Mouse (Mus musculus) kidney, postnatal 0 days (tissue): ENCODE measurements around the gene Numa1. TPM values are rescaled to one million over a fixed set of nuclear protein-coding genes. Genes with fewer than 3 reads are reported as not detected.

ENCODE experiments used
- ATAC-seq: fragments of 200-750 bp; cut with Nextera tagmentation; replicated peaks from 2 replicates; pipeline ENCODE4 v1.8.0; 2017; ENCODE audit warnings: low read depth, moderate number of reproducible peaks, moderate TSS enrichment, moderate library complexity; ENCODE audit not compliant: low FRiP score
- DNase-seq: peaks from one replicate; pipeline ENCODE4 v3.0.0-alpha.2; 2016; ENCODE audit warnings: low spot score
- H3K27ac ChIP-seq: fragments of 300-500 bp; sonication (generic); 2 replicates; pipeline ENCODE4 v1.5.1; 2014; ENCODE audit warnings: mild to moderate bottlenecking
- H3K27me3 ChIP-seq: fragments of 300-500 bp; sonication (generic); 2 replicates; pipeline ENCODE4 v1.6.1; 2014; ENCODE audit warnings: low read length, mixed read lengths; ENCODE audit not compliant: insufficient read depth
- H3K36me3 ChIP-seq: fragments of 300-500 bp; sonication (generic); 2 replicates; pipeline ENCODE4 v1.6.1; 2014; ENCODE audit warnings: low read length, mixed read lengths; ENCODE audit not compliant: insufficient read depth
- H3K4me1 ChIP-seq: fragments of 300-500 bp; sonication (generic); replicated peaks from 2 replicates; pipeline ENCODE4 v1.6.1; 2014; ENCODE audit warnings: antibody characterized with exemption, low read length, mixed read lengths; ENCODE audit not compliant: insufficient read depth
- H3K4me2 ChIP-seq: fragments of 300-500 bp; sonication (generic); 2 replicates; pipeline ENCODE4 v1.6.1; 2014; ENCODE audit warnings: mild to moderate bottlenecking, low read length, moderate library complexity, mixed read lengths
- H3K4me3 ChIP-seq: fragments of 300-500 bp; sonication (generic); replicated peaks from 2 replicates; pipeline ENCODE4 v1.5.1; 2014; ENCODE audit warnings: low read depth, low read length
- H3K9ac ChIP-seq: fragments of 300-500 bp; sonication (generic); 2 replicates; pipeline ENCODE4 v1.6.1; 2014; ENCODE audit warnings: low read depth, low read length
- H3K9me3 ChIP-seq: fragments of 300-500 bp; sonication (generic); replicated peaks from 2 replicates; pipeline ENCODE4 v1.6.1; 2016; ENCODE audit warnings: low read length, inconsistent platforms, mixed read lengths
- CTCF ChIP-seq: IDR thresholded peaks from 2 replicates; pipeline ENCODE4 v1.5.1; 2016; ENCODE audit warnings: antibody characterized with exemption, low read depth, mild to moderate bottlenecking, moderate library complexity
- WGBS: fragments of 180-500 bp; shearing (Covaris S2); extraction: QIAGEN DNeasy Blood & Tissue Kit; methylation state at CpG from one replicate; pipeline ENCODE4 v1.1.7; 2014; 5-methylcytosine and 5-hydroxymethylcytosine counted together
- polyA plus RNA-seq: library from polyadenylated mRNA; unstranded; fragments of >200 nt; fragmentation: Nextera tagmentation; extraction: Ambion mirVana; gene quantifications from 2 replicates; pipeline ENCODE4 v1.2.1, GENCODE M21; 2015

Gene Numa1
- polyA plus RNA-seq, 1 experiment from 2014 or later = 41.7 TPM

GRCm38 (mm10) chr7:101969694-101970428, 36.0 kb downstream of the Numa1 start:
- peak overlapping the region; percentile 100 for H3K27ac ChIP-seq
- peak overlapping the region; percentile 84 for H3K4me3 ChIP-seq
- WGBS = under 1% methylated on average over 52 of the region's 53 CpGs
- no peaks in the 10 kb centered on the region for H3K27me3 ChIP-seq
- DNase-seq (peak; percentile 94), ATAC-seq (peak; percentile 89)
- no peaks in the 10 kb centered on the region for H3K36me3 ChIP-seq
- peak overlapping the region; percentile 89 for H3K9ac ChIP-seq
- H3K4me1 ChIP-seq = peaks cover 28% of the 10 kb centered on the region
- no peaks in the 10 kb centered on the region for H3K9me3 ChIP-seq
- no peak for TF ChIP-seq CTCF
- H3K4me2 ChIP-seq = peak overlapping the region; percentile 86

GRCm38 (mm10) chr7:101970429-101970775, 36.5 kb downstream of the Numa1 start:
- 2% methylated on average over 14 of the region's 17 CpGs for WGBS
- peak; percentile 93 for DNase-seq
- no peaks in the 10 kb centered on the region for H3K36me3 ChIP-seq
- H3K27me3 ChIP-seq = no peaks in the 10 kb centered on the region
- H3K4me2 ChIP-seq = peak overlapping the region; percentile 86
- peaks cover 28% of the 10 kb centered on the region for H3K4me1 ChIP-seq
- TF ChIP-seq CTCF = no peak
- peak overlapping the region; percentile 84 for H3K4me3 ChIP-seq
- H3K9ac ChIP-seq = peak overlapping the region; percentile 89
- no peak; the same call in none of the 2 replicates for ATAC-seq
- peak overlapping the region; percentile 100 for H3K27ac ChIP-seq
- H3K9me3 ChIP-seq = no peaks in the 10 kb centered on the region

- H3K36me3 ChIP-seq = no peaks in the 10 kb centered on the region
- H3K4me3 ChIP-seq = peak overlapping the region; percentile 84
- H3K9me3 ChIP-seq = no peaks in the 10 kb centered on the region
- DNase-seq (peak; percentile 94), ATAC-seq (peak; percentile 55)
- H3K4me1 ChIP-seq = peaks cover 28% of the 10 kb centered on the region
- H3K27ac ChIP-seq = peak overlapping the region; percentile 100
- no peak; the same call in 1 of the 2 replicates for TF ChIP-seq CTCF
- H3K9ac ChIP-seq = peak overlapping the region; percentile 89
- 2% methylated on average over 19 of the region's 19 CpGs for WGBS
- H3K27me3 ChIP-seq = no peaks in the 10 kb centered on the region
- H3K4me2 ChIP-seq = peak overlapping the region; percentile 86
Measured at GRCm38 (mm10) chr7:101970821-101971461, 37.0 kb downstream of the Numa1 start.

GRCm38 (mm10) chr7:101971721-101972120, 37.8 kb downstream of the Numa1 start:
- Histone ChIP-seq H3K4me3 (peak overlapping the region; percentile 84), H3K4me1 (peaks cover 28% of the 10 kb centered on the region), H3K27me3 (no peaks in the 10 kb centered on the region), H3K4me2 (peak overlapping the region; percentile 86), H3K9ac (peak overlapping the region; percentile 89; the same call in 1 of the 2 replicates), H3K36me3 (no peaks in the 10 kb centered on the region), H3K27ac (peak overlapping the region; percentile 100), H3K9me3 (no peaks in the 10 kb centered on the region)
- ATAC-seq = no peak
- TF ChIP-seq CTCF = no peak
- 30% methylated on average over 2 of the region's 2 CpGs for WGBS
- DNase-seq = no peak

GRCm38 (mm10) chr7:101973730-101974129, 39.8 kb downstream of the Numa1 start:
- no peak for TF ChIP-seq CTCF
- Histone ChIP-seq H3K27ac (no peak overlapping the region), H3K4me3 (no peak overlapping the region), H3K9ac (no peak overlapping the region), H3K36me3 (0 out of 2 replicates have a peak, but pooled peaks cover 3% of the 10 kb centered on the region), H3K4me2 (no peak overlapping the region), H3K9me3 (no peaks in the 10 kb centered on the region), H3K4me1 (peaks cover 26% of the 10 kb centered on the region), H3K27me3 (no peaks in the 10 kb centered on the region)
- 69% methylated on average over 3 of the region's 3 CpGs for WGBS
- no peak for ATAC-seq
- no peak for DNase-seq

GRCm38 (mm10) chr7:101974505-101974904, 40.6 kb downstream of the Numa1 start:
- H3K27ac ChIP-seq = no peak overlapping the region
- 15% methylated on average over 2 of the region's 2 CpGs for WGBS
- TF ChIP-seq CTCF = no peak
- no peak for ATAC-seq
- no peaks in the 10 kb centered on the region for H3K27me3 ChIP-seq
- H3K9ac ChIP-seq = no peak overlapping the region
- no peak overlapping the region for H3K4me3 ChIP-seq
- DNase-seq = peak; percentile 40
- peaks cover 21% of the 10 kb centered on the region for H3K4me1 ChIP-seq
- 0 out of 2 replicates have a peak, but pooled peaks cover 3% of the 10 kb centered on the region for H3K36me3 ChIP-seq
- no peaks in the 10 kb centered on the region for H3K9me3 ChIP-seq
- no peak overlapping the region for H3K4me2 ChIP-seq
